Mouse (Mus musculus) inflammation-experienced regulatory T-cells, adult 6 months (primary cell): ENCODE measurements around the gene Lrrc74a. TPM values are rescaled to one million over a fixed set of nuclear protein-coding genes. Genes with fewer than 3 reads are reported as not detected.

Source experiments
- ATAC-seq: one replicate; pipeline ENCODE4 v1.8.0; 2017
- polyA plus RNA-seq, 3 experiments: library from polyadenylated mRNA; unstranded; fragments of 100-300 nt; shearing (Covaris generic); gene quantifications; one replicate each; pipeline ENCODE4 v1.2.1; 2017

Gene Lrrc74a
- polyA plus RNA-seq, 3 experiments from 2014 or later = not detected

DNA sequence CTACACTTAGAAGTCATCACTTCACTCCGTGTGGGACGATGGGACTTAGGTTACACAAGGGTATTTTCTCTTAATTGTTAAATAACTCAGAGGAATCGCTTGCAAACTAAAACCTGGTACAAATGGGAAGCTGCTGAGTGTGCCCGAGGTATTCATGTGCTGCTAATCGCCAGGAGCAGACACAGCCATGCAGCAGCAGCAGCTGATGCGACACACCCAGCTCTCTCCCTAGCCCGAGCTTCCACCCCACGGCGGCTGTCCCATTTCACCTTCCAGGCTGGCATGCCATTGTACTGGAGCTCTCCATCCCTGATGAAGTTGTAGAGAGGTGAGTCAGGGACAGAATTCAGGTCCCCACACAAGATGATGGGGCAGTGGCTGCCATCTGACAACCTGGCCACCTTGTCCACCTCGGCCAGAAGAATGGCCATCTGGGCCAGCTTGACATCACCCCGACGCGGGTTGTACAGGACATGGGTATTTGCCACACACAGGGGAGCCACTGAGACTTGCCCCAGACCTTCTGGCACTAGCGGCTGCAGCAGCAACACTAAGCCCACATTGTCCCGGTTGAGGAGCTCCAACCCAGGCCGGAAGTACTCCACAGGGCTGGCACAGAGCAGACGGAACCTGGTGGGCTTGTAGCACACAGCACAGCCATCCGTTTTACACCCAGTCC is 14.1 kb upstream of the Lrrc74a start:
- no peak for ATAC-seq

DNA sequence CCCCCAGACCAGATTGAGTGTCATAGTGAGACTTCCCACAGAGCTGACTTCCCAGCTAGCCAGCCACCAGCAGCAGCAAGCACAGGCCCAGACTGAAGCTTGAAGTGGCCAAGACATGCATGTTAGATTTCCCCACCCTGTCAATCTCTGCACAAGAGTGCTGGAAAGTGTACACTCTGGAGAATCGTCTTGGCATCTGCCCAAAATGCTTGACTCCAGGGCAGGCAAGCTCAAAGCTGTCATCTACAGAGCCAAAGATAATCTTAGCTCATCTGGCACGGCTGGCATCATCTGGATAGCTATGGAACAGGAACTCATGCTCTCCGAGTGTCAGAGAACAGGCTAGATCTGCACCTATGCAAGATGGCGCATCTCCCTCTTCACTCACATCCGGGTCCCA is 12.7 kb upstream of the Lrrc74a start:
- no peak for ATAC-seq

GRCm38 (mm10) chr12:86724300-86724699 is 9.9 kb upstream of the Lrrc74a start:
- ATAC-seq = no peak

DNA sequence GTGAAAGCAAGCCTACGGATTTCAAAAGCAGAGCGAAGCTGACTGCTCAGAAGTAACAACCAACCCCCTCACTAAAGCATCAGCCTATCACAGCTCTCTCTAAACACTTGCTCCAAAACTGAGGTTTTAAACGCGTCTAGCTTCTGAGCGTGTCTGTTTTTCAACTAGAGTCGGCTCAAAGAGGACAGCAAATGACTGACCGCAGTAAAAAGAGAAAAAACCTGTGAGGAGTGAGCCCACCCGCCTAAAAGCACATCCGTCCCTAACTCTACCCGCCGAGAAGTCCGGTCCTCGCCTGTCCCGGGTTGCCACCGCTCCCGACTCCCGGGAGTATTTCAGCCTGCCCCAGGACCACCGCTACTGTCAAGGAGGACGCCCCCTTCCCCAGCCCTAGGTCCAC is 8.5 kb upstream of the Lrrc74a start:
- ATAC-seq = peak; percentile 38

- ATAC-seq = peak; percentile 99
Measured at GRCm38 (mm10) chr12:86726120-86726640, 8.0 kb upstream of the Lrrc74a start, which contains the start of gene Angel1. Gene Angel1, minus strand, starts transcription at chr12:86726460.

DNA sequence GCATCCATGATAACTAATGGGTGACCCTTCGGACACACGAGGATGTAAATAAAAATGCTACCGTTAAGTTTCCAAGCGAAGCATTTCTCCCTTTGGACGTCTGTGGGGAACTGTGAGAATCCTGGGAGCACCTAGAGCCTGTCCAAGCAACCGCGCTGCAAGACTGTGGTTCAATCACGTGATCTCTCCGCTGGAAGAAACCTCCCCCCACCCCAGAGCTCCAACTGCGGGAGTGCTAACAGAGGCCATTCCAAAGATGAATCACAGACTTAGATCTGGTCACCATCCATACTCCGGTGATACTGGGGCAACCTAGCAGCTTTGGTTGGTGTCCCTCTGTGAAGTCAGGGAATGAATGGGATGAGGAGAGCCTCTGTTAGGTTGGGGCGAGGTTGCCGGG is 26.9 kb downstream of the Lrrc74a start:
- ATAC-seq = no peak

DNA sequence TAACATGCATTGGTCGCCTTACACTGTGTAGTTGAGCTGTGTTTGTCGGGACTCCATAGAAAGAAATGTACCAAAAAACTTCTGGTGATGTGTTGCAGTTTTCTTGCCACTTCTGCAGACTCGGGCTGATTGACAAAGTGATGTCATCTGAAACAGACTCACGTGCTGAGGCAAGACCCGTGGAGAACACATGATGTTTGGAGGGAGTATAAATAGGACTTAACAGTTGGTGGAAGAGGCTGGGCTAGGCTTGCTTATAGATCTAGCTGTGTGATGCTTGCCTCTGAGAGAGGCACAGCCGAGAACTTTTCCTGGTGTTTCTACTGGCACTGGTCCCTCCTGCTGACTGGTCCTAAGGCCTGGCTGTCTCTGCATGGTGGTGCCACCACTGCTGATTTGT is 29.9 kb downstream of the Lrrc74a start:
- ATAC-seq = no peak

GRCm38 (mm10) chr12:86766467-86766866 is 32.3 kb downstream of the Lrrc74a start:
- no peak for ATAC-seq

DNA sequence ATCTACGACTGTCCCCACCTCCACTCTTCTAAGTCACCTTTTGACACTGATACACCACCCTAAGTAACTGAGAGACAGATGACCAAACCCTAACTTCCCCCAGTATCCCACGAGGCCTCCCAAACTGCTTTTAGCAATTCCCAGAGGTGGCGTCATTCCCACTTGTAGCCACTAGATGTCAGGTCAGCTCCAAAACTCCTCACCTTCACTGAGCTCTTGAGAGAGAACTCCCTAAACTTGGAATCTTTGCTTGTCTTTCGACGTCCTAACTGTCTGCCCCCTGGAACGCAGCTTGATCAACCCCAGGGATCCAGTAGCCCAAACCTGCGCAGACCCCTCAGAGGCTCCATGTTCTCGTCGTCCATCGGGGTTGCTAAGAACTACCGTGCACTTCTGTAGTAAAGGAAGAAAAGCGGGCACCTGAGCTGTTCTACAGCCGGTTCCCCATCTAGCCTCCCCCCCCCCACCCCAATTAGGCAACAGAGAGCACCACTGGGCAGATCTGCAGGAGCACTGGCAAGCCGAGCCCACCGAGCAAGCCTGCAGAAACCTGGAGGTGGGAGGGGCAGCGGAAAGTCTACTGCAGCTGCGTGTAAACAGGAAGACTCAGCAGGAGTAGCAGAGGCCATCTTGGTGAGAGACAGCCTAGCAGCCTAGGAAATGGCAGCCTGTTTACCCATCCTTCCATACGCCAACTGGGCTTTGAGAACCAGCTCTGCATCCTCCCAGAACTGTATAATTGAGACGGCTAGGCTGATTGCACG is 33.9 kb downstream of the Lrrc74a start:
- ATAC-seq = peak; percentile 59

- peak; percentile 77 for ATAC-seq
Measured at GRCm38 (mm10) chr12:86768986-86769580, 34.9 kb downstream of the Lrrc74a start.

DNA sequence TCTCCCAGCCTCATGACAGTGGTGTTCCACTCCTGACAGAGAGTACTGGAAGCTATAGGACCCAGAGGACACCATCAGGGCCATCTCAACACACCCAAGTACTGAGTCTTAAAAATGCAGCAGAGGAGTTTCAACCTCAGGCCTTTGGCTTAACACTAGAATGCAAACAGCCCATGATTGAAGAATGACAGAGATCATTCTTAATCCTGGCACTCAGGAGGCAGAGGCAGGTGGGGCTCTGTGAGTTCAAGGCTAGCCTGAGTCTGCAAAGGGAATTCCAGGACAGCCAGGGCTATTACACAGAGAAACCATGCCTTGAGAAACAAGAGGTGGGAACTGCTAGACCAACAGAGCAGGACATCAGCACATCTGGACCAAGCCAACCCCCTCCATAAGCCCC is 35.6 kb downstream of the Lrrc74a start:
- ATAC-seq = no peak

DNA sequence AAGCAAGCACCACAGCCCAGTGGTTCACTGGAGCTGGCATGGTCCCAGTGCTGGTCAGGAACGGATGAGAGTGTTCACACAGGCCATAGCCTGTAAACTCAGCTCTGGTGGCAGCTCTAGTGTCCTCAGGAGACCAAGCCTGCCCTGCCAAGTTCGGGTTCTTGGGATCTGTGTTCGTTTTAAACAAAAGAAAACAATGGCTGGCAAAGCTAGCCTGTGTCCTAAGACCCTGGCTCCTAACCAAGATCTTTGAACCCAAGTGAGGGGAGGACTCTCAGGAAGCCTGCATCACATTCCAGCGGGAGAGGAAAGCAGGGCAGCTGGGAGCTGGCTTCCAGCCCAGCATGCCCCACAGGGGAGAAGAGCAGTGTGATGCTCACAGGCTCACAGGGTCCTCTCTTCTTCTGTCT is 36.1 kb downstream of the Lrrc74a start:
- no peak for ATAC-seq

DNA sequence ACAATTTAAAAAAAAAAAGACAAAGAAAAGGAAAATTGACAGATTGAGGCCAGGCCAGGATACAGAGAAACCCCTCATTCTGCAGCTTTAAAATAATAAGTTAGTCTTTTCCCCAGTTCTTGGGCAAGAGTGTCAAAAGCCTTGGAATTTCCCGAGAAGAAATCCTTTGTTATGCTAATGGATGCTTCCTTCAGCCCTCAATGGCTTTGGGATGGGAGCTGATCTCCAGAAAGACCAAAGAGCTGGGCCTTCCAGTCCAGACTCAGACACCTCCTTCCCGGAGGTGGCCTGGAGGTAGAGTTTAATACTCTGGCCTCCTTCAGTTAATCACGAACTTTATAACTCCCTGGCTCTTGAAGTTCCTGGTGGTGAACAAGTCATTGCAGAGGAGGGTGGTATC is 36.8 kb downstream of the Lrrc74a start:
- no peak for ATAC-seq

GRCm38 (mm10) chr12:86771823-86772427 is 37.8 kb downstream of the Lrrc74a start:
- ATAC-seq = peak; percentile 80

DNA sequence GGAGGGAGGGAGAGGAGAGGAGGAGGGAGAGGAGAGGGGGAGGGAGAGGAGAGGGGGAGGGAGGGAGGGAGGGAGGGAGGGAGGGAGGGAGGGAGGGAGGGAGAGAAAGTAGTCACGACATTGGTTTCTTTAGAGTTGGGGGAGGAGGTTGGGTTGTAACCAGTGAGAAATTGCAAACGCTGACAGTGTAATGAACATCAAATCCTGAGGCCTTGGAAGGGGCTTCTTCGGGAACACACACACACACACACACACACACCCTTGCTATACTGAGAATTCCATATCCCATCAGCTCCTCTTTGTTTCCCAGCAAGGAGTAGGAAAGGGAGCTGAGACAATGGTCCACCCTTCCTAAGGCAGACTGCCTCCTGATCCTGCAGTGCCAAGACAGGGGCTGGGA is 38.4 kb downstream of the Lrrc74a start:
- no peak for ATAC-seq

DNA sequence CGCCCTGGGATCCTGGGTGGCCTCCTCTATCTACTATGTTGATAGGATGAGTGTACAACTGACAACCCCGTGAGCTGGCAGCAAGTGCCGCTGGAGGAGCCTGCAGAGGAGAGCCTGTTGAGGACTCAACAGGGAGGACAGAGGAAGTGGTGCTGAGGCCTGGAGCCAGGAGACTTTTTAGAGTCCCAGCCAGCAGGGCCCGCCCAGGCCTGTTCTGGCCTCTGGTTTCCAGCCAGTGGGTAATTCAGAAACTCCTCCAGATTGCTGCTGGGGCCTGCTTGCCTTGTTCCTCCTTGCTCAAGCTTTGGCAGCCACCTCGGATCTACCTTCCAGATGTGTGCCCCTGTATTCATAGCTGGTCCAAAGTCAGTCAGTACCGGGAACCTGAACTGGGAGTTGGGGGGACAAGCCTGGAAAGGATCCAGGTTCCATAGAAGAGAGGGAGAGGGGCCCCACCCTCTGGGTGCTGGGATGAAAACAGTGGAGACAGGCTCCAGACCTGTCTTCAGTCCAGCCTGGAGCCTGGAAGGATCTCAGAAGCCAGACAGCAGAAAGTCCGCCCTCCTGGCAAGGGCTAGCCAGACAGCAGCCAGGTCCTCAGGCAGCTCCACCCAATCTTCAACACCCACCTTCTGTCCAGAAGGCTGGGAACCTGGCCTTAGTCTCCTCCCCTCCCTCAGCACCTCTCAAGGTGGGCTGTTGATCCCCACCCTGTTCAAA is 41.6 kb downstream of the Lrrc74a start:
- ATAC-seq = no peak

- ATAC-seq = no peak
Measured at GRCm38 (mm10) chr12:86776341-86776860, 42.2 kb downstream of the Lrrc74a start.

DNA sequence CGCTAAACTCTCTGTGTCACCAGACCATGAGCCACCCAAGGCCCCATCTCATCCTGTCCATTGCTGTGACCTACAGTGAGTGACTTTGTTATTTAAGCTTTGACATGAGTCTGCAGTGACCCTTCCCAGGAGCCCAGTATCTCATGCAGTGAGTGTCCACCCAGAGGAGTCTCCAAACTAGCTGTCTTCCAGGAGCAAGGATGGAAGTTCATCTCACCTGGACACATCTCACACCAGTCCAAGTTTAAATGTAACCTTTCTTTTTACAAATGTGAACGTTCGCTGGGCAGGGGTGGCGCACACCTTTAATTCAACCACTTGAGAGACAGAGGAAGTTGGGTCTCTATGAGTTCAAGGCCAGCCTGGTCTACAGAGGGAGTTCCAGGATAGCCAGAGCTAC is 44.4 kb downstream of the Lrrc74a start:
- no peak for ATAC-seq

- ATAC-seq = no peak
Measured at GRCm38 (mm10) chr12:86779206-86779989, 45.2 kb downstream of the Lrrc74a start.

GRCm38 (mm10) chr12:86781654-86782202 is 47.6 kb downstream of the Lrrc74a start:
- ATAC-seq = no peak
